Mouse (Mus musculus) liver, embryonic 14.5 days (tissue): ENCODE results near the gene Uba7. TPM values are rescaled to one million over a fixed set of nuclear protein-coding genes. Genes with fewer than 3 reads are reported as not detected.
"Not testable (repeated sequence)": the region's sequence is repeated elsewhere in the genome, so short reads cannot be mapped to it uniquely, and the experiment has no call there.

Experiments used
- ATAC-seq: fragments of 200-750 bp; cut with Nextera tagmentation; 2 replicates; pipeline ENCODE4 v1.8.0; 2017; ENCODE audit warnings: moderate number of reproducible peaks, mild to moderate bottlenecking, moderate library complexity; ENCODE audit not compliant: insufficient read depth
- DNase-seq, 3 experiments: peaks; one replicate each; pipeline ENCODE4 v3.0.0-alpha.2; 2012 to 2013; ENCODE audit warnings: low read depth in 3 of 3, low spot score in 3 of 3
- H3K27ac ChIP-seq: fragments of 300-500 bp; sonication (generic); 2 replicates; pipeline ENCODE4 v1.5.1; 2014; ENCODE audit warnings: moderate library complexity, mild to moderate bottlenecking, control low read depth, inconsistent platforms
- H3K27me3 ChIP-seq: fragments of 300-500 bp; sonication (generic); 2 replicates; pipeline ENCODE4 v1.6.1; 2014; ENCODE audit warnings: mild to moderate bottlenecking, low read length, moderate library complexity; ENCODE audit not compliant: control insufficient read depth, insufficient read depth
- H3K36me3 ChIP-seq: fragments of 300-500 bp; sonication (generic); replicated peaks from 2 replicates; pipeline ENCODE4 v1.6.1; 2014; ENCODE audit warnings: low read depth; ENCODE audit not compliant: control insufficient read depth, insufficient read depth
- H3K4me1 ChIP-seq, 2 experiments: fragments of 200-500 bp in 1 of 2; fragments of 300-500 bp in 1 of 2; sonication (generic) in 1 of 2; replicated peaks; 2 replicates each; pipeline ENCODE4 v1.6.1; 2012 to 2014; ENCODE audit warnings: antibody characterized with exemption in 1 of 2, inconsistent platforms in 1 of 2, low read length in 1 of 2; ENCODE audit not compliant: control insufficient read depth in 2 of 2, insufficient read depth in 2 of 2
- H3K4me2 ChIP-seq: fragments of 300-500 bp; sonication (generic); 2 replicates; pipeline ENCODE4 v1.6.1; 2014; ENCODE audit warnings: low read depth, mild to moderate bottlenecking, control low read depth, moderate library complexity
- H3K4me3 ChIP-seq, 2 experiments: fragments of 200-500 bp in 1 of 2; fragments of 300-500 bp in 1 of 2; sonication (generic) in 1 of 2; 2 replicates each; pipeline ENCODE4 v1.5.1; 2012 to 2014; ENCODE audit warnings: low read depth in 2 of 2, low read length in 2 of 2, mild to moderate bottlenecking in 2 of 2, control low read depth in 1 of 2, inconsistent platforms in 1 of 2, moderate library complexity in 1 of 2; ENCODE audit not compliant: insufficient read depth in 1 of 2
- H3K9ac ChIP-seq: fragments of 300-500 bp; sonication (generic); replicated peaks from 2 replicates; pipeline ENCODE4 v1.6.1; 2014; ENCODE audit warnings: mild to moderate bottlenecking, control low read depth, moderate library complexity
- H3K9me3 ChIP-seq: fragments of 300-500 bp; sonication (generic); 2 replicates; pipeline ENCODE4 v1.6.1; 2016; ENCODE audit warnings: low read length, mixed read lengths; ENCODE audit not compliant: control insufficient read depth
- CTCF ChIP-seq: IDR thresholded peaks from 2 replicates; pipeline ENCODE4 v1.5.1; 2016; ENCODE audit warnings: antibody characterized with exemption, low read depth, control low read depth
- EP300 ChIP-seq: IDR thresholded peaks from 2 replicates; pipeline ENCODE4 v1.6.1; 2016; ENCODE audit warnings: antibody characterized with exemption, low read depth
- WGBS: fragments of 180-500 bp; shearing (Covaris S2); extraction: QIAGEN DNeasy Blood & Tissue Kit; methylation state at CpG from one replicate; pipeline ENCODE4 v1.1.7; 2014; ENCODE audit not compliant: insufficient replicate concordance; 5-methylcytosine and 5-hydroxymethylcytosine counted together
- polyA plus RNA-seq, 2 experiments: library from polyadenylated mRNA; depleted of rRNA in 1 of 2; stranded (reverse) in 1 of 2; unstranded in 1 of 2; fragments of >200 nt; fragmentation: Nextera tagmentation in 1 of 2; extraction: Ambion mirVana in 1 of 2; gene quantifications; 2 replicates each; pipeline versions ENCODE4 v1.2.1 to v1.2.3; 2012 to 2014

Uba7 gene
- polyA plus RNA-seq, 2 experiments = 49.1 to 83.3 TPM

- DNase-seq (no peak), ATAC-seq (no peak)
- Histone ChIP-seq H3K27me3 (no peaks in the 10 kb centered on the region), H3K4me1 (peaks cover 16 to 21% of the 10 kb centered on the region in 2 experiments), H3K9me3 (no peaks in the 10 kb centered on the region), H3K9ac (no peak overlapping the region), H3K4me2 (no peak overlapping the region), H3K36me3 (peaks cover 13% of the 10 kb centered on the region), H3K27ac (no peak overlapping the region), H3K4me3 (no peak overlapping the region)
- no peak for TF ChIP-seq CTCF
- TF ChIP-seq EP300 = no peak
- 85% methylated on average over 5 of the region's 5 CpGs for WGBS
Observed at GRCm38 (mm10) chr9:108008041-108008440, 32.7 kb downstream of the Uba7 start.

GRCm38 (mm10) chr9:108010385-108010784 is 35.1 kb downstream of the Uba7 start:
- DNase-seq = no peak
- Histone ChIP-seq H3K9ac (no peak overlapping the region), H3K27me3 (no peaks in the 10 kb centered on the region), H3K27ac (no peak overlapping the region), H3K4me2 (no peak overlapping the region), H3K4me1 (peaks cover 2 to 4% of the 10 kb centered on the region in 2 experiments; a peak in 3 of 4 replicates), H3K36me3 (peaks cover 14% of the 10 kb centered on the region), H3K4me3 (no peak overlapping the region), H3K9me3 (no peaks in the 10 kb centered on the region)
- TF ChIP-seq EP300 (no peak), CTCF (no peak)
- ATAC-seq = no peak

DNA sequence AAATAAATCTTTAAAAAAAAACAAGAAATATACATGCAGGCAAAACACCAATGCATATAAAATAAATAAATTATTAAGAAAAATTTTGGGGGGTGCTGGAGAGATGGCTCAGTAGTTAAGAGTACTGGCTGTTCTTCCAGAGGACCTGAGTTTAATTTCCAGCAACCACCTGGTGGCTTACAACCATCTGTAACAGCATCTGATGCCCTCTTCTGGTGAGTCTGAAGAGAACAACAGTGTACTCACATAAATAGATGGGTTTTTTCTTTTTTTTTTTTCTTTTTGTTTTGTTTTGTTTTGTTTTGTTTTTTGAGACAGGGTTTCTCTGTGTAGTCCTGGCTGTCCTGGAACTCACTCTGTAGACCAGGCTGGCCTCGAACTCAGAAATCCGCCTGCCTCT is 38.3 kb downstream of the Uba7 start:
- H3K36me3 ChIP-seq = peaks cover 16% of the 10 kb centered on the region; the same call in 1 of the 2 replicates
- DNase-seq = not testable (repeated sequence)
- WGBS = 93% methylated on average over 2 of the region's 2 CpGs

GRCm38 (mm10) chr9:108017127-108017526 is 41.8 kb downstream of the Uba7 start:
- no peak for ATAC-seq
- H3K27ac ChIP-seq = no peak overlapping the region
- H3K27me3 ChIP-seq = no peaks in the 10 kb centered on the region
- H3K9me3 ChIP-seq = no peaks in the 10 kb centered on the region
- TF ChIP-seq EP300 (no peak), CTCF (no peak)
- no peak overlapping the region for H3K4me2 ChIP-seq
- DNase-seq = no peak
- no peak overlapping the region for H3K9ac ChIP-seq
- peaks cover 19% of the 10 kb centered on the region; the same call in 1 of the 2 replicates for H3K36me3 ChIP-seq
- WGBS = 79% methylated on average over 3 of the region's 3 CpGs
- H3K4me1 ChIP-seq = no peaks in the 10 kb centered on the region
- H3K4me3 ChIP-seq = no peak overlapping the region

More for the DNA sequence above, 38.3 kb downstream of the Uba7 start:
- not testable (repeated sequence) for H3K27ac ChIP-seq, H3K4me3 ChIP-seq, ATAC-seq, H3K9ac ChIP-seq, H3K27me3 ChIP-seq, H3K4me1 ChIP-seq, H3K4me2 ChIP-seq, H3K9me3 ChIP-seq

GRCm38 (mm10) chr9:108020741-108021140 is 45.4 kb downstream of the Uba7 start:
- 85% methylated on average over 1 of the region's 1 CpGs for WGBS
- Histone ChIP-seq H3K27ac (no peak overlapping the region), H3K4me2 (no peak overlapping the region), H3K9me3 (no peaks in the 10 kb centered on the region), H3K9ac (no peak overlapping the region), H3K27me3 (no peaks in the 10 kb centered on the region), H3K36me3 (peaks cover 27% of the 10 kb centered on the region), H3K4me3 (no peak overlapping the region), H3K4me1 (no peaks in the 10 kb centered on the region)
- ATAC-seq = no peak
- TF ChIP-seq EP300 = no peak
- TF ChIP-seq CTCF = no peak
- DNase-seq = no peak
